Mouse (Mus musculus) hindbrain, embryonic 16.5 days (tissue): ENCODE measurements around the gene Tff2. TPM values are rescaled to one million over a fixed set of nuclear protein-coding genes. Genes with fewer than 3 reads are reported as not detected.

Experiments
- ATAC-seq: fragments of 200-750 bp; cut with Nextera tagmentation; 2 replicates; pipeline ENCODE4 v1.8.0; 2017; ENCODE audit warnings: moderate TSS enrichment, moderate library complexity
- H3K27ac ChIP-seq: fragments of 300-500 bp; sonication (generic); 2 replicates; pipeline ENCODE4 v1.5.1; 2014; ENCODE audit warnings: low read depth, mild to moderate bottlenecking, control low read depth, low read length, moderate library complexity
- H3K27me3 ChIP-seq: fragments of 300-500 bp; sonication (generic); replicated peaks from 2 replicates; pipeline ENCODE4 v1.6.1; 2014; ENCODE audit warnings: low read length; ENCODE audit not compliant: control insufficient read depth, insufficient read depth
- H3K36me3 ChIP-seq: fragments of 300-500 bp; sonication (generic); 2 replicates; pipeline ENCODE4 v1.6.1; 2014; ENCODE audit warnings: mild to moderate bottlenecking, low read length, moderate library complexity, mixed read lengths; ENCODE audit not compliant: control insufficient read depth, insufficient read depth
- H3K4me1 ChIP-seq: fragments of 300-500 bp; sonication (generic); 2 replicates; pipeline ENCODE4 v1.6.1; 2014; ENCODE audit warnings: low read depth, low read length; ENCODE audit not compliant: control insufficient read depth, insufficient read depth
- H3K4me2 ChIP-seq: fragments of 300-500 bp; sonication (generic); 2 replicates; pipeline ENCODE4 v1.6.1; 2014; ENCODE audit warnings: mild to moderate bottlenecking, low read length, control low read depth, moderate library complexity
- H3K4me3 ChIP-seq: fragments of 300-500 bp; sonication (generic); 2 replicates; pipeline ENCODE4 v1.5.1; 2014; ENCODE audit warnings: mild to moderate bottlenecking, low read length, control low read depth, moderate library complexity
- H3K9ac ChIP-seq: fragments of 300-500 bp; sonication (generic); 2 replicates; pipeline ENCODE4 v1.6.1; 2014; ENCODE audit warnings: low read depth, mild to moderate bottlenecking, control low read depth, low read length, moderate library complexity
- H3K9me3 ChIP-seq: fragments of 300-500 bp; sonication (generic); 2 replicates; pipeline ENCODE4 v1.6.1; 2014; ENCODE audit warnings: mild to moderate bottlenecking, low read length, moderate library complexity; ENCODE audit not compliant: control insufficient read depth
- WGBS: fragments of 180-500 bp; shearing (Covaris S2); extraction: QIAGEN DNeasy Blood & Tissue Kit; methylation state at CpG from one replicate; pipeline ENCODE4 v1.1.7; 2014; 5-methylcytosine and 5-hydroxymethylcytosine counted together
- polyA plus RNA-seq: library from polyadenylated mRNA; unstranded; fragments of >200 nt; fragmentation: Nextera tagmentation; extraction: Ambion mirVana; gene quantifications from 2 replicates; pipeline ENCODE4 v1.2.1, GENCODE M21; 2015

Tff2 gene
- polyA plus RNA-seq, 1 experiment from 2014 or later, result not detected

- WGBS, result 83% methylated on average over 9 of the region's 9 CpGs
- H3K27me3 ChIP-seq, result no peaks in the 10 kb centered on the region
- no peaks in the 10 kb centered on the region for H3K36me3 ChIP-seq
- ATAC-seq, result no peak
- no peak overlapping the region for H3K4me3 ChIP-seq
- no peaks in the 10 kb centered on the region for H3K4me1 ChIP-seq
- H3K9me3 ChIP-seq, result no peaks in the 10 kb centered on the region
- H3K9ac ChIP-seq, result no peak overlapping the region
- H3K27ac ChIP-seq, result no peak overlapping the region
- no peak overlapping the region for H3K4me2 ChIP-seq
Observed at GRCm38 (mm10) chr17:31128708-31129318, 15.3 kb downstream of the Tff2 start.

DNA sequence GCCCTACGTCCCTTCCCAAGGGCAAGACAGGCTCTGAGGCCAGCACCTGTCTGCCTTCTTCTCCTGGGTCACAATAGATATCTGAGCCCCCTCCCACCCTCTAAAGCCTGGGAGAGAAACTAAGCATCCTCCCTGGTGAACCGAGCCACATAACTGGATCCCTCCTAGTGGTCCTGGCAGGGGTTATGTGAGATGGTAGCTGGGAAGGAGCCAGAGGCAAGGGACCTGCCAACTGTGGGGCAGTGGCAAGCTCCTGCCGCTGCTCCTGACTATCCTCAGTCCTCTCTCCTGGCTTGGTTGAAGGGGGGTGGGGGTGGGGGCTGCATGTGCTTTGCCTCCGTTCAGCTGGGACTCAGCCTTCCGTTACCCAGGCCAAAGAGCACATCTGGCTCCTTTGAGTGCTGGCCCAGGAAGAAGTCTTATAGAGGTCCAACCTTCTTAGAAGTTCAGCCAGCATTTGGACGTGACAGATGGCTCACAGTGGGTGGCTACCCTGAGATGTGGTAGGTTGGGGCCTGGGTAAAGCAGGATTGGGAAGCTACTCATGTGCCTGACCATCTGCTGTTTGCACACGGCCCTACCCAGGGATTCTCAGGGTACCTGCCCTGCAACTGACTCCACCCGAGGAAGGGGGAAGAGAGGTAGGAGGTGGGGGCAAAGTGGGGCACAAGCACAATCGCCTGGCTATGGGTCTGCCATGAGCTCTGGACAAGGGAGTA, 18.4 kb downstream of the Tff2 start:
- no peaks in the 10 kb centered on the region for H3K4me1 ChIP-seq
- H3K9me3 ChIP-seq, result peaks cover 3% of the 10 kb centered on the region; the same call in 1 of the 2 replicates
- H3K27me3 ChIP-seq, result no peaks in the 10 kb centered on the region
- H3K27ac ChIP-seq, result no peak overlapping the region; the same call in 1 of the 2 replicates
- peak; percentile 77; the same call in 1 of the 2 replicates for ATAC-seq
- no peak overlapping the region for H3K4me3 ChIP-seq
- H3K36me3 ChIP-seq, result no peaks in the 10 kb centered on the region
- 27% methylated on average over 9 of the region's 9 CpGs for WGBS
- no peak overlapping the region for H3K4me2 ChIP-seq
- no peak overlapping the region for H3K9ac ChIP-seq

GRCm38 (mm10) chr17:31121975-31122374, 22.1 kb downstream of the Tff2 start:
- Histone ChIP-seq H3K9ac (no peak overlapping the region), H3K9me3 (peaks cover 3% of the 10 kb centered on the region; the same call in 1 of the 2 replicates), H3K4me2 (no peak overlapping the region), H3K4me1 (no peaks in the 10 kb centered on the region), H3K36me3 (peaks cover 3% of the 10 kb centered on the region; the same call in 1 of the 2 replicates), H3K27ac (no peak overlapping the region), H3K4me3 (no peak overlapping the region), H3K27me3 (no peaks in the 10 kb centered on the region)
- 10% methylated on average over 8 of the region's 8 CpGs for WGBS
- ATAC-seq, result no peak

GRCm38 (mm10) chr17:31119429-31119828, 24.7 kb downstream of the Tff2 start:
- Histone ChIP-seq H3K9me3 (peaks cover 3% of the 10 kb centered on the region; the same call in 1 of the 2 replicates), H3K9ac (no peak overlapping the region), H3K27me3 (no peaks in the 10 kb centered on the region), H3K4me1 (no peaks in the 10 kb centered on the region), H3K4me2 (no peak overlapping the region), H3K27ac (no peak overlapping the region), H3K36me3 (peaks cover 14% of the 10 kb centered on the region), H3K4me3 (no peak overlapping the region)
- 0 out of 2 replicates have a peak, but pooled peaks have one; percentile 37 for ATAC-seq
- 6% methylated on average over 7 of the region's 7 CpGs for WGBS

DNA sequence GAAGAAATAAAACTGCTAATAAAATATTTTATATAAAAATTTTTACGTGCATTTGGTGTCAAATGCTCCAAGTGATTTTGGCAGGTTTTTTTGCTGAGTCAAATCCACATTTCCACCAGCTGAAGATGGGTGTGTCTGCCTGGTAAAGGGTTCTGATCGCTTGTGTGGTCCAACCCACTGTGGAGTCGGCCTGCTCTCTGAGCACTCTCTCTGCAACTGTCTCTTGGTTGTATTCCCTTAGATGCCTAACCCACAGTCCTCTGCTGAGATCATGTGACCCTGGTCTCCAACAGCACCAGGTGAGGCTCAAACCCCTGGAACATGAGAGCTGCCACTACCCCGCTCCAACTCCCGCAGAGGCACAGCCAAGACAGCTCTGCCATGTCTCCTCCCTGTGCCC, 26.1 kb downstream of the Tff2 start:
- WGBS, result 90% methylated on average over 5 of the region's 5 CpGs
- no peak overlapping the region for H3K4me3 ChIP-seq
- H3K9me3 ChIP-seq, result no peaks in the 10 kb centered on the region
- peaks cover 14% of the 10 kb centered on the region for H3K36me3 ChIP-seq
- no peaks in the 10 kb centered on the region for H3K27me3 ChIP-seq
- no peak for ATAC-seq
- H3K9ac ChIP-seq, result no peak overlapping the region
- H3K4me2 ChIP-seq, result no peak overlapping the region
- no peak overlapping the region for H3K27ac ChIP-seq
- H3K4me1 ChIP-seq, result no peaks in the 10 kb centered on the region; the same call in 1 of the 2 replicates

GRCm38 (mm10) chr17:31116063-31116462, 28.0 kb downstream of the Tff2 start:
- no peaks in the 10 kb centered on the region for H3K27me3 ChIP-seq
- H3K4me1 ChIP-seq, result no peaks in the 10 kb centered on the region; the same call in 1 of the 2 replicates
- H3K4me3 ChIP-seq, result no peak overlapping the region
- H3K36me3 ChIP-seq, result peaks cover 24% of the 10 kb centered on the region
- no peak overlapping the region for H3K4me2 ChIP-seq
- H3K9me3 ChIP-seq, result no peaks in the 10 kb centered on the region
- WGBS, result 73% methylated on average over 6 of the region's 6 CpGs
- no peak overlapping the region for H3K27ac ChIP-seq
- no peak for ATAC-seq
- no peak overlapping the region for H3K9ac ChIP-seq

DNA sequence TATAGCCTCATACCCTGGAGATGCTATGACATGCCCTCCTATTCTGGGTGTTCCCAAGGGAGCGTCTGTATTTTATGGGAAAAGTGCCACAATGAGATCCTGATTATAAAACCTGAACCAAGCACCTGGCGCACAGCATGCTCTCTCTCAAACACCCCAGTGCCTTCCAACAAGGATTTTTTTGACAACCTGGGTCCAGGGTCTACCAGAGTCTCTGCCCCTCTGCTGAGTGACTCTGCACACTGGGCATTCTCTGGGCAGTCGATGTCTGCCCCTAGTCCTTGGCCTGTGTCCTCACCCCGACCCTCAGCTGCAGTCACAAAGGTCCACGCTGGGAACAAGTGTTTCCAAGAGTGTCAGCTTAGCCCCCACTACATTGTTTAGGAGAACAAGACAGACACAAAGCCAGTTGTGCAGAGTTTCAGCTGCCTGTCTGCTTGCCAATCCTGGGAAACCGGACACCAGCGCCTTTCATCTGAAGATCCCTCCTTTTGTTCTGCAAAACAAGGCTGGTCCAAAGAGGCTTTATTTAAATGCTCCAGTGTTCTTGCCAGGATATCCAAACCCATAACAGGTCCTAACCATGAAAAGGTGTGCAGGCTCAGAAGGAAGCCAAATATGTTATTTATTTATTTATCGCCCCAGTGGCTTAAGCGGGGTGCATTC, 30.8 kb downstream of the Tff2 start:
- no peak overlapping the region for H3K9ac ChIP-seq
- H3K4me3 ChIP-seq, result no peak overlapping the region
- H3K4me2 ChIP-seq, result no peak overlapping the region
- no peak for ATAC-seq
- WGBS, result 29% methylated on average over 9 of the region's 9 CpGs
- H3K9me3 ChIP-seq, result no peaks in the 10 kb centered on the region
- peaks cover 40% of the 10 kb centered on the region for H3K36me3 ChIP-seq
- no peak overlapping the region for H3K27ac ChIP-seq
- no peaks in the 10 kb centered on the region; the same call in 1 of the 2 replicates for H3K4me1 ChIP-seq
- H3K27me3 ChIP-seq, result no peaks in the 10 kb centered on the region

- Histone ChIP-seq H3K4me2 (no peak overlapping the region), H3K9ac (no peak overlapping the region), H3K27ac (no peak overlapping the region), H3K27me3 (no peaks in the 10 kb centered on the region), H3K4me3 (no peak overlapping the region), H3K4me1 (no peaks in the 10 kb centered on the region), H3K9me3 (no peaks in the 10 kb centered on the region), H3K36me3 (peaks cover 32% of the 10 kb centered on the region)
- no peak for ATAC-seq
- 92% methylated on average over 15 of the region's 15 CpGs for WGBS
Observed at GRCm38 (mm10) chr17:31108388-31108787, 35.7 kb downstream of the Tff2 start.

GRCm38 (mm10) chr17:31103823-31104222, 40.3 kb downstream of the Tff2 start:
- H3K9ac ChIP-seq, result no peak overlapping the region
- no peak overlapping the region for H3K4me3 ChIP-seq
- no peak overlapping the region for H3K4me2 ChIP-seq
- H3K27me3 ChIP-seq, result no peaks in the 10 kb centered on the region
- no peak overlapping the region for H3K27ac ChIP-seq
- peaks cover 11% of the 10 kb centered on the region for H3K36me3 ChIP-seq
- ATAC-seq, result no peak
- 75% methylated on average over 8 of the region's 8 CpGs for WGBS
- no peaks in the 10 kb centered on the region for H3K9me3 ChIP-seq
- H3K4me1 ChIP-seq, result no peaks in the 10 kb centered on the region
